Mouse (Mus musculus) stomach, postnatal 0 days (tissue): ENCODE measurements around the gene Lcn4.

ENCODE experiments used
- CTCF ChIP-seq: IDR thresholded peaks from 2 replicates; pipeline ENCODE4 v1.5.1; 2016; ENCODE audit warnings: antibody characterized with exemption, low read depth, mild to moderate bottlenecking, moderate library complexity
- EP300 ChIP-seq: optimal IDR thresholded peaks from 2 replicates; pipeline ENCODE3; 2016; ENCODE audit warnings: antibody characterized with exemption

DNA sequence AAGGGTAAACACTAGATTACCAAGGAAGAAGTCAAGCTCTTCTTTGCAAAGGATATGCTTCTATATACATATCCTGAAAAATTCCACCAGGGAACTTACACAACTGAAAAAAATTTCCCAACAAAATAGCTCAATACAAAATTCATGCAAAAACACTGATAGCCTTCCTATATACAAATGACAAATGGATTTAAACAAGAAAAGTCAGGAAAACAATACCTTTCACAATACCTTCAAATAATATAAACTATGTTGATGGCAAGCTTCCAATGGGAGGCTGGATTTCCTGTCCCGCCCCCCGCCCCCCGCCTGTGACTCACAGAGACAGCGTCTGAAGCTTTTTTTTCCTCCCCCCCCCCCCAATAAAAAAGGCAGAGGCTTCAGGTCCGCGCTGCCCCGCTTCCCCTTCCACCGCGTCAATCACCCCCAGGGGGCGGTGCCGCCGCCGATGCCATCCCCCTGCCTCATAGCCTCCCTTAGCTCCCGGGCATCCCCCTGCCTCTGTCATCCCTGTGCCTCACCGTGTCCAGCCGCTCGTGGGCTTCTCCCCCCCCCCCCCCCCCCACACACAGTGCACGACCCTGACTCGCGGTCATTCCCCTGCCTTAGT lies 9.8 kb downstream of the Lcn4 start:
- TF ChIP-seq CTCF, result no peak
- TF ChIP-seq EP300, result no peak
